Comparison of ENCODE assay signal across 1 mouse cellular context in the genomic region with DNA sequence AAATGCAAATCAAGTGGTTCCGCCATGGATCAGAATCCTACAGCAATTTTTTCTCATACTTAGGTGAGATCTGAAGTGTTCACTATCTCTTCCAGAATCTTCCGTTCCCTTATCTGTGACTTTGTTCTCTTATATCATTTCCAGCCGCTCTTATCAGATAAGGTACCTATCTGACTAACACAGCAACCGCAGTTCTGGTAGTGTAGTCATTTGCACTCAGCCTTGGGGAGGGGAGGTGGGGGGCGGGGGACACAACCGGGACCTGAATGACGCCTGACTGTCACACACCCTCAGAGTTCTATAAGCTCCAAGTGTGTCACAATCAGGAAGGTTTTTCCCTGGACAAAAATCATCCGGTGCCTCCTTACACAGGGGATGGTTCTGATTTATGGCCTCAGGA.
TF ChIP-seq lines count a peak whose summit lies in the region.

No protein-coding gene starts in this region.

TF ChIP-seq in CH12.LX, 34 proteins besides CTCF, POLR2A, EP300 and RAD21:
- no peak for TF ChIP-seq ELF1 (IDR thresholded peaks at IDR 0.05; ENCODE audit: low read depth, low read length)
- TF ChIP-seq IRF4 (IDR thresholded peaks at IDR 0.05; ENCODE audit: low read depth, low read length), result no peak
- TF ChIP-seq TCF12 (IDR thresholded peaks at IDR 0.05; ENCODE audit: low read depth, low read length), result no peak
- TF ChIP-seq UBTF (IDR thresholded peaks at IDR 0.05; ENCODE audit: low read depth, low read length), result no peak
- no peak for TF ChIP-seq ZKSCAN1 (IDR thresholded peaks at IDR 0.05; ENCODE audit: borderline replicate concordance, low read depth, low read length)
- TF ChIP-seq GABPA (IDR thresholded peaks at IDR 0.05; ENCODE audit: insufficient replicate concordance, low read depth, low read length), result no peak
- no peak for TF ChIP-seq USF1 (IDR thresholded peaks at IDR 0.05; ENCODE audit: low read depth, low read length)
- no peak for TF ChIP-seq ZC3H11A (IDR thresholded peaks at IDR 0.05; ENCODE audit: low read depth, low read length)
- TF ChIP-seq RCOR1 (conservative IDR thresholded peaks at IDR 0.05; ENCODE audit: low read depth, low read length), result no peak
- TF ChIP-seq ZNF384 (IDR thresholded peaks at IDR 0.05; ENCODE audit: low read depth, low read length), result no peak
- TF ChIP-seq POLR2AphosphoS2 (IDR thresholded peaks at IDR 0.05; ENCODE audit: low read depth, low read length), result no peak
- no peak for TF ChIP-seq BHLHE40 (IDR thresholded peaks at IDR 0.05; ENCODE audit: low read depth, low read length)
- TF ChIP-seq HCFC1 (IDR thresholded peaks at IDR 0.05; ENCODE audit: low read depth, low read length), result no peak
